Mouse (Mus musculus) stomach, embryonic 14.5 days (tissue): ENCODE results near the gene Adrb1. TPM values are rescaled to one million over a fixed set of nuclear protein-coding genes. Genes with fewer than 3 reads are reported as not detected.
"Not testable (repeated sequence)": the region's sequence is repeated elsewhere in the genome, so short reads cannot be mapped to it uniquely, and the experiment has no call there.

Experiments used
- ATAC-seq: fragments of 200-750 bp; cut with Nextera tagmentation; 2 replicates; pipeline ENCODE4 v1.8.0; 2017; ENCODE audit warnings: low read depth, moderate TSS enrichment; ENCODE audit not compliant: insufficient number of reproducible peaks, insufficient read depth, low FRiP score
- H3K27ac ChIP-seq: fragments of 300-500 bp; sonication (generic); 2 replicates; pipeline ENCODE4 v1.5.1; 2014; ENCODE audit warnings: mild to moderate bottlenecking, low read length, moderate library complexity, mixed read lengths
- H3K27me3 ChIP-seq: fragments of 300-500 bp; sonication (generic); 2 replicates; pipeline ENCODE4 v1.6.1; 2014; ENCODE audit warnings: low read length, control low read depth, mixed read lengths; ENCODE audit not compliant: control insufficient read depth, insufficient read depth
- H3K36me3 ChIP-seq: fragments of 300-500 bp; sonication (generic); 2 replicates; pipeline ENCODE4 v1.6.1; 2014; ENCODE audit warnings: mild to moderate bottlenecking, control low read depth, low read length, moderate library complexity, mixed read lengths; ENCODE audit not compliant: control insufficient read depth, insufficient read depth
- H3K4me1 ChIP-seq: fragments of 300-500 bp; sonication (generic); 2 replicates; pipeline ENCODE4 v1.6.1; 2014; ENCODE audit warnings: low read length, control low read depth, mixed read lengths; ENCODE audit not compliant: control insufficient read depth, insufficient read depth
- H3K4me2 ChIP-seq: fragments of 300-500 bp; sonication (generic); replicated peaks from 2 replicates; pipeline ENCODE4 v1.6.1; 2014; ENCODE audit warnings: low read depth, low read length, control low read depth
- H3K4me3 ChIP-seq: fragments of 300-500 bp; sonication (generic); 2 replicates; pipeline ENCODE4 v1.5.1; 2014; ENCODE audit warnings: low read depth, low read length, control low read depth
- H3K9ac ChIP-seq: fragments of 300-500 bp; sonication (generic); replicated peaks from 2 replicates; pipeline ENCODE4 v1.6.1; 2014; ENCODE audit warnings: low read depth, mild to moderate bottlenecking, control low read depth, low read length, moderate library complexity, mixed read lengths
- H3K9me3 ChIP-seq: fragments of 300-500 bp; sonication (generic); 2 replicates; pipeline ENCODE4 v1.6.1; 2016; ENCODE audit warnings: low read depth, low read length, control low read depth; ENCODE audit not compliant: control insufficient read depth
- WGBS: fragments of 180-500 bp; shearing (Covaris S2); extraction: QIAGEN DNeasy Blood & Tissue Kit; methylation state at CpG from one replicate; pipeline ENCODE4 v1.1.7; 2014; 5-methylcytosine and 5-hydroxymethylcytosine counted together
- polyA plus RNA-seq: library from polyadenylated mRNA; unstranded; fragments of >200 nt; fragmentation: Nextera tagmentation; extraction: Ambion mirVana; gene quantifications from 2 replicates; pipeline ENCODE4 v1.2.1, GENCODE M21; 2014

Gene Adrb1
- polyA plus RNA-seq, 1 experiment from 2014 or later = 1.2 TPM

GRCm38 (mm10) chr19:56776719-56777382, 54.9 kb downstream of the Adrb1 start:
- Histone ChIP-seq H3K9me3 (no peaks in the 10 kb centered on the region), H3K4me2 (peak overlapping the region; percentile 46; the same call in 1 of the 2 replicates), H3K27me3 (no peaks in the 10 kb centered on the region), H3K36me3 (no peaks in the 10 kb centered on the region), H3K4me1 (no peaks in the 10 kb centered on the region; the same call in 1 of the 2 replicates), H3K27ac (no peak overlapping the region), H3K4me3 (no peak overlapping the region), H3K9ac (no peak overlapping the region)
- ATAC-seq = no peak; the same call in 1 of the 2 replicates
- 20% methylated on average over 16 of the region's 16 CpGs for WGBS

DNA sequence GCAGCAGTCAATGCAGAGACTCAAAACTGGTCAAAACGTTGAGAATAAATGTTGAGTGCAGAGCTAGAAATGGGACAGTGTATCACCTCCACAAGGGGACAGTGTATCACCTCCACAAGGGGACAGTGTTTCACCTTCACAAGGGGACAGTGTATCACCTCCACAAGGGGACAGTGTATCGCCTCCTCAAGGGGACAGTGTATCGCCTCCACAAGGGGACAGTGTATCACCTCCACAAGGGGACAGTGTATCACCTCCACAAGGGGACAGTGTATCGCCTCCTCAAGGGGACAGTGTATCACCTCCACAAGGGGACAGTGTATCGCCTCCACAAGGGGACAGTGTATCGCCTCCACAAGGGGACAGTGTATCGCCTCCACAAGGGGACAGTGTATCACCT, 56.5 kb downstream of the Adrb1 start:
- H3K4me1 ChIP-seq, H3K27ac ChIP-seq, H3K36me3 ChIP-seq, H3K9me3 ChIP-seq, H3K9ac ChIP-seq, H3K4me2 ChIP-seq, H3K4me3 ChIP-seq, ATAC-seq, H3K27me3 ChIP-seq: not testable (repeated sequence)
- 93% methylated on average over 7 of the region's 7 CpGs for WGBS

Other genes with a start within 250 kb of the Adrb1 start
- gene Dclre1a, start 174.0 kb upstream of the Adrb1 start, polyA plus RNA-seq = 21.8 and 26.4 TPM in 2 replicates
- gene Nhlrc2, start 173.9 kb upstream of the Adrb1 start, polyA plus RNA-seq = 20.4 and 20.9 TPM in 2 replicates
- 25.4 and 27.1 TPM in 2 replicates for gene Ccdc186, start 100.0 kb downstream of the Adrb1 start, polyA plus RNA-seq
- gene Tdrd1, start 104.0 kb downstream of the Adrb1 start, polyA plus RNA-seq = 1.8 and 1.9 TPM in 2 replicates
- gene Vwa2, start 152.1 kb downstream of the Adrb1 start, polyA plus RNA-seq = 3.3 and 3.8 TPM in 2 replicates